Mouse (Mus musculus) small intestine, adult 2 months (tissue): Measurements from ENCODE around the gene Rbm28.

ENCODE experiments used
- CTCF ChIP-seq: fragments of 200-500 bp; IDR thresholded peaks from 2 replicates; pipeline ENCODE4 v1.5.1; 2012; ENCODE audit warnings: low read depth, mild to moderate bottlenecking, control low read depth, inconsistent platforms, low read length, moderate library complexity, mixed read lengths; ENCODE audit not compliant: insufficient replicate concordance, insufficient read length; ENCODE audit errors: extremely low read depth
- POLR2A ChIP-seq: fragments of 200-500 bp; IDR thresholded peaks from 2 replicates; pipeline ENCODE4 v1.6.1; 2012; ENCODE audit warnings: low read depth, mild to moderate bottlenecking, control low read depth, inconsistent platforms, low read length, moderate library complexity

- TF ChIP-seq POLR2A (no peak), CTCF (no peak)
These were observed 8.5 kb downstream of the Rbm28 start for GRCm38 (mm10) chr6:29156326-29156725.
